In the genomic region with DNA sequence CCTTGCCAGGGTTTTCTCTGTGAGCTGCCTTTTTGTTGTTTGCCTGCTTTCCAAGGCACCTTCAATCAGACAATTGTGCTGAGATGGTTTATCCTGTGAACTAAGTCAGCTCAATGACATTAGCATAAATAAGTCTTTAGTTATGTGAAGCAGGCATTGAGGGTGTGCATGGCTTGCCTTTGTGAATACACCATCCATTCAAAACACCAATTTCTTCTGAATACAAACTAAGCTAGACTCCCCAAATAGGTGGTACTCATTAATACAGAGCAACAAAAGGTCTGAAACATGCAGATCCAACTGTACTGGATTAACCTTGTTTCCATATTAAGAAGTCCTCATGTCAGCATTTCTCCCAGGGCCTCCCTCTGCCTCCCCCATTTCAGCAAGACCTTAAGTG, we compare ENCODE assay signal across 17 mouse cellular contexts.
"Had no signal": no experiment of that assay in that cellular context is flagged by ENCODE, and none has a peak within 500 bp of the region (broad histone marks: within the 10 kb centered on the region; RNA-seq: fewer than 3 reads in every experiment).

No protein-coding gene starts in this region.

- ATAC-seq: liver, postnatal 0 days; lung, postnatal 0 days; midbrain, embryonic 13.5 days had no signal

- H3K4me2 ChIP-seq: kidney, embryonic 15.5 days; limb, embryonic 12.5 days; limb, embryonic 15.5 days; liver, embryonic 11.5 days; lung, embryonic 14.5 days; midbrain, embryonic 13.5 days had no signal

- H3K4me3 ChIP-seq: kidney, embryonic 15.5 days; limb, embryonic 12.5 days; limb, embryonic 15.5 days; midbrain, embryonic 13.5 days had no signal

- H3K27ac ChIP-seq: kidney, embryonic 15.5 days; limb, embryonic 12.5 days; limb, embryonic 15.5 days; liver, embryonic 14.5 days; macrophage; midbrain, embryonic 13.5 days; stomach, postnatal 0 days had no signal

- H3K36me3 ChIP-seq: kidney, embryonic 15.5 days; limb, embryonic 12.5 days; limb, embryonic 15.5 days; midbrain, embryonic 13.5 days had no signal

- H3K9me3 ChIP-seq: kidney, embryonic 15.5 days; limb, embryonic 12.5 days; limb, embryonic 15.5 days; midbrain, embryonic 13.5 days had no signal

- H3K9ac ChIP-seq: kidney, embryonic 15.5 days; limb, embryonic 12.5 days; limb, embryonic 15.5 days; liver, embryonic 14.5 days; liver, postnatal 0 days; lung, embryonic 14.5 days; midbrain, embryonic 13.5 days had no signal

- H3K4me1 ChIP-seq: kidney, embryonic 15.5 days; limb, embryonic 12.5 days; limb, embryonic 15.5 days had no signal

- H3K27me3 ChIP-seq: kidney, embryonic 15.5 days; limb, embryonic 12.5 days; limb, embryonic 15.5 days had no signal

- DNase-seq: kidney, postnatal 10 days; kidney, postnatal 36 days; left cerebral cortex, postnatal 4 days; liver, postnatal 0 days; lung, embryonic 14.5 days; thymus, adult 2 months; thymus, postnatal 14 days; thymus, postnatal 4 days had no signal
